Mouse (Mus musculus) E14TG2a.4 (cell line): ENCODE measurements around the gene Nktr.

Experiments
- CTCF ChIP-seq: conservative IDR thresholded peaks from 2 replicates; pipeline ENCODE4 v1.5.1; 2014; ENCODE audit warnings: low read length
- NANOG ChIP-seq: IDR thresholded peaks from 2 replicates; pipeline ENCODE4 v1.6.1; 2014; ENCODE audit warnings: borderline replicate concordance, low read length, mixed read lengths
- POU5F1 ChIP-seq: IDR thresholded peaks from 2 replicates; pipeline ENCODE4 v1.6.1; 2014; ENCODE audit warnings: low read length, borderline replicate concordance

DNA sequence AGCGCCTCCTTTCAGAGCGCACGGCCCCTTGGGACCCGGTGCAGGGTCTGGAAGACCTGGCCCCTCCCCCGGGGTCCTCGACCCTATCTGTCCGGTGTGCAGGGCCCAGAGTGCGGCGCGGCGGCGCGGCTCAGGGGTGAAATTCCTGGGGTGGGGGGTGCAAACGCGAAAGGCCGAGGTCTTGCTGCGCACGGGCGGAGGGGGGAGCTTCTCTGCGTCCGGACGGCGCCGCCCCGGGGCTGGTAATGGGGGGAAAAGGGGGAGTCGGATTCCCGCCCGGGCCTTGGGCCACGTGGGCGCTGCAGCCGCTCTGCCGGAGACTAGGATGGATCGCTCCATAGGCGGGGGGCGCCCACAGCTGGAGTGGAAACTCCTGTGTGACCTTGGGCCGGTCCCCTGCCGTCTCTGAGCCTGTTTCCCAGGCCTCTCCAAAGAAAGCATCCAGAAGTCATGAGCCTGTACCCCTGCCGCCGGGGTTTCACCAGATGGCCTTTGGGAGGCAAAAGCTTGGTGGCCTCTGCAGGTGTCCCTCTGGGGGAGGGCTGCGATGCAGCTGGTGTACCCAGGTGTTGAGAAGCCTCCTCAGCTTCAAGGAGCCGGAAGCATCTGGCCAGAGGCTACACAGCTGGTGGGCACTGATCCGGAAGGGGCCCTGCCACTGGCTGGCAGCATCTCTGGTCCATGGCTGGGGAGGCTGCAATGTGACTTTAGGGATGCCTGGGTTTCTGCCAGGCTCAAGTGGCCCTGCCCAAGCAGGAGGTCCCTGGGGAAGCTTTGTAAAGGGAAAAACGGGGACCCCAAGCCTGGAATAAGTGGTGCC, 41.5 kb downstream of the Nktr start:
- TF ChIP-seq CTCF = no peak
- TF ChIP-seq NANOG = no peak
- TF ChIP-seq POU5F1 = no peak
